24 mouse cellular contexts compared by ENCODE assay signal in genomic region chr17:52077951-52078350, GRCm38 (mm10).
"Had no signal": no experiment of that assay in that cellular context is flagged by ENCODE, and none has a peak within 500 bp of the region (broad histone marks: within the 10 kb centered on the region; RNA-seq: fewer than 3 reads in every experiment).

No protein-coding gene starts in this region.

- H3K27ac ChIP-seq: gastrocnemius, adult 2 months; heart, adult 2 months; heart, embryonic 13.5 days; heart, embryonic 15.5 days; hindbrain, embryonic 10.5 days; hindbrain, embryonic 13.5 days; hindbrain, embryonic 15.5 days; kidney, embryonic 15.5 days; kidney, postnatal 0 days; limb, embryonic 13.5 days; limb, embryonic 15.5 days; liver, embryonic 12.5 days; liver, embryonic 14.5 days had no signal

- H3K36me3 ChIP-seq: heart, embryonic 13.5 days; heart, embryonic 15.5 days; hindbrain, embryonic 10.5 days; hindbrain, embryonic 13.5 days; hindbrain, embryonic 15.5 days; kidney, embryonic 15.5 days; limb, embryonic 13.5 days; limb, embryonic 15.5 days; liver, embryonic 12.5 days had no signal

- DNase-seq: gastrocnemius, adult 2 months; gastrocnemius, postnatal 10 days; gastrocnemius, postnatal 25 days; heart, adult 2 months; heart, postnatal 14 days; heart, postnatal 4 days; kidney, adult 11 months; kidney, adult 2 months; kidney, adult 9 months; kidney, postnatal 14 days; kidney, postnatal 36 days had no signal

- H3K27me3 ChIP-seq: heart, embryonic 13.5 days; heart, embryonic 15.5 days; hindbrain, embryonic 13.5 days; hindbrain, embryonic 15.5 days; kidney, embryonic 15.5 days; limb, embryonic 13.5 days; limb, embryonic 15.5 days; liver, embryonic 12.5 days had no signal

- ATAC-seq: intestine, embryonic 16.5 days; liver, embryonic 12.5 days had no signal

- H3K4me3 ChIP-seq: gastrocnemius, adult 2 months; heart, adult 2 months; heart, embryonic 13.5 days; heart, embryonic 15.5 days; hindbrain, embryonic 10.5 days; hindbrain, embryonic 13.5 days; hindbrain, embryonic 15.5 days; kidney, embryonic 15.5 days; limb, embryonic 13.5 days; limb, embryonic 15.5 days; liver, embryonic 12.5 days had no signal

- H3K9ac ChIP-seq: heart, embryonic 13.5 days; heart, embryonic 15.5 days; hindbrain, embryonic 13.5 days; hindbrain, embryonic 15.5 days; kidney, embryonic 15.5 days; limb, embryonic 13.5 days; limb, embryonic 15.5 days; liver, embryonic 12.5 days; liver, embryonic 14.5 days had no signal

- H3K4me1 ChIP-seq: heart, embryonic 13.5 days; heart, embryonic 15.5 days; hindbrain, embryonic 10.5 days; hindbrain, embryonic 13.5 days; hindbrain, embryonic 15.5 days; kidney, embryonic 15.5 days; limb, embryonic 13.5 days; limb, embryonic 15.5 days; liver, embryonic 12.5 days had no signal

- H3K9me3 ChIP-seq: heart, embryonic 13.5 days; heart, embryonic 15.5 days; hindbrain, embryonic 13.5 days; hindbrain, embryonic 15.5 days; kidney, embryonic 15.5 days; limb, embryonic 15.5 days; liver, embryonic 12.5 days had no signal

- H3K4me2 ChIP-seq: heart, embryonic 11.5 days; heart, embryonic 13.5 days; heart, embryonic 15.5 days; hindbrain, embryonic 13.5 days; hindbrain, embryonic 15.5 days; kidney, embryonic 15.5 days; limb, embryonic 13.5 days; limb, embryonic 15.5 days; liver, embryonic 12.5 days had no signal
